Mouse (Mus musculus): ENCODE measurements around the gene Trim46.

GRCm38 (mm10) chr3:89288503-89288928, 42.4 kb upstream of the Trim46 start:
- TF ChIP-seq CTCF (conservative IDR thresholded peaks at IDR 0.05; ENCODE audit: low read length), result no peak
- no peak for TF ChIP-seq NANOG (IDR thresholded peaks at IDR 0.05; ENCODE audit: borderline replicate concordance, low read length)
- no peak for TF ChIP-seq POU5F1 (IDR thresholded peaks at IDR 0.05; ENCODE audit: borderline replicate concordance, low read length)

Measured in E14TG2a.4 (cell line).